Comparison of ENCODE assay signal across 24 mouse cellular contexts in the genomic region with DNA sequence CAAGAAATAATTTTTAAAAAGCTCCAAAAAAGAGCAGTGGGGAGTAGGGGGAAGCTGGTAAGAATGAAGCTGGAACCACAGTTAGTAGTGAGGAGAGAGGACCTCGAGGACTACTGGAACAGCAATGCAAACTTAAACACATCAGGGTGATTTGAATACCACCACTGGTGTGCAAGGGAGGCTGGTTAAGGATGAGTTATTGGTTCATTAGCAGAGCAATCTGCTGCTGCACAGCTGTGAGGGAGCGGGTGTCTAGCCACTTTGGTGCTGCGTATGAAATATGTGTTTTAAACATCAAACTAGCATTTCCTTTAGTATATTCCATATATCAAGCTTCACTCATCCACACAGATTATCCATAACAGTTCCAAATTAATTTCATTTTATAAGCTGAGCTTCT. TPM values are rescaled to one million over a fixed set of nuclear protein-coding genes. Genes with fewer than 3 reads are reported as not detected.
"Had no signal": no experiment of that assay in that cellular context is flagged by ENCODE, and none has a peak within 500 bp of the region (broad histone marks: within the 10 kb centered on the region; RNA-seq: fewer than 3 reads in every experiment).

No protein-coding gene starts in this region.

- H3K4me1 ChIP-seq: limb, embryonic 12.5 days; limb, embryonic 15.5 days; lung, embryonic 15.5 days; megakaryocyte, embryonic 14.5 days had no signal

- H3K9me3 ChIP-seq: limb, embryonic 12.5 days; limb, embryonic 15.5 days; lung, embryonic 15.5 days; midbrain, embryonic 10.5 days; midbrain, embryonic 13.5 days had no signal

- ATAC-seq: liver, postnatal 0 days; midbrain, embryonic 13.5 days; midbrain, embryonic 16.5 days had no signal

- H3K4me3 ChIP-seq: limb, embryonic 12.5 days; limb, embryonic 15.5 days; lung, embryonic 15.5 days; megakaryocyte, embryonic 14.5 days; midbrain, embryonic 10.5 days; midbrain, embryonic 13.5 days; myocyte had no signal

- DNase-seq: kidney, adult 9 months; kidney, postnatal 14 days; kidney, postnatal 4 days; left cerebral cortex, postnatal 4 days; liver, postnatal 0 days; lung, postnatal 10 days; lung, postnatal 36 days; thymus, adult 18-20 months; thymus, postnatal 36 days had no signal

- H3K4me2 ChIP-seq: limb, embryonic 12.5 days; limb, embryonic 15.5 days; liver, embryonic 11.5 days; lung, embryonic 15.5 days; midbrain, embryonic 13.5 days had no signal

- H3K9ac ChIP-seq: limb, embryonic 12.5 days; limb, embryonic 15.5 days; liver, embryonic 14.5 days; liver, postnatal 0 days; lung, embryonic 15.5 days; midbrain, embryonic 13.5 days had no signal

- H3K27ac ChIP-seq: limb, embryonic 12.5 days; limb, embryonic 15.5 days; liver, embryonic 14.5 days; lung, embryonic 15.5 days; midbrain, embryonic 10.5 days; midbrain, embryonic 13.5 days had no signal

- H3K27me3 ChIP-seq: limb, embryonic 12.5 days; limb, embryonic 15.5 days; lung, embryonic 15.5 days; megakaryocyte, embryonic 14.5 days; midbrain, embryonic 13.5 days had no signal

- H3K36me3 ChIP-seq: limb, embryonic 12.5 days; limb, embryonic 15.5 days; lung, embryonic 15.5 days; midbrain, embryonic 10.5 days; midbrain, embryonic 13.5 days had no signal

RNA-seq across cellular contexts. Expression of a gene that starts 39.6 kb away (rescaled TPM):
- total RNA-seq: layer of hippocampus, adult 18-20 months; layer of hippocampus, postnatal 14 days had no signal
- polyA plus RNA-seq: small intestine, adult 2 months; spleen, adult 2 months; testis, adult 2 months had no signal
